Mouse (Mus musculus) spleen, postnatal 36 days (tissue): ENCODE results near the gene Pdzd2.

Source experiments
- DNase-seq, 2 experiments: peaks; one replicate each; pipeline ENCODE4 v3.0.0; 2022; ENCODE audit warnings: low spot score in 2 of 2, mixed read lengths in 1 of 2

Pdzd2 gene

GRCm38 (mm10) chr15:12533254-12533653, 206.5 kb downstream of the Pdzd2 start:
- no peak for DNase-seq

GRCm38 (mm10) chr15:12532568-12532967, 207.2 kb downstream of the Pdzd2 start:
- DNase-seq = no peak

GRCm38 (mm10) chr15:12522810-12523209, 216.9 kb downstream of the Pdzd2 start:
- no peak for DNase-seq

- DNase-seq = no peak
These were observed 219.4 kb downstream of the Pdzd2 start for GRCm38 (mm10) chr15:12520292-12520691.

- DNase-seq = no peak
These were observed 221.3 kb downstream of the Pdzd2 start for GRCm38 (mm10) chr15:12518370-12518973.

GRCm38 (mm10) chr15:12517314-12517813, 222.4 kb downstream of the Pdzd2 start:
- no peak for DNase-seq

- DNase-seq = no peak
These were observed 224.4 kb downstream of the Pdzd2 start for GRCm38 (mm10) chr15:12515272-12515844.

- no peak for DNase-seq
These were observed 226.2 kb downstream of the Pdzd2 start for GRCm38 (mm10) chr15:12513526-12513925.

- no peak for DNase-seq
These were observed 230.9 kb downstream of the Pdzd2 start for GRCm38 (mm10) chr15:12508765-12509377.

- DNase-seq = no peak
These were observed 232.2 kb downstream of the Pdzd2 start for GRCm38 (mm10) chr15:12507523-12507922.

- DNase-seq = no peak
These were observed 233.2 kb downstream of the Pdzd2 start for GRCm38 (mm10) chr15:12506514-12506913.

- DNase-seq = no peak
These were observed 233.6 kb downstream of the Pdzd2 start for GRCm38 (mm10) chr15:12506085-12506484.

GRCm38 (mm10) chr15:12505556-12505955, 234.2 kb downstream of the Pdzd2 start:
- DNase-seq = no peak

- DNase-seq = no peak
These were observed 235.8 kb downstream of the Pdzd2 start for GRCm38 (mm10) chr15:12503907-12504306.

- no peak for DNase-seq
These were observed 237.7 kb downstream of the Pdzd2 start for GRCm38 (mm10) chr15:12501924-12502548.

- DNase-seq = no peak
These were observed 239.1 kb downstream of the Pdzd2 start for GRCm38 (mm10) chr15:12500674-12501073.

- no peak for DNase-seq
These were observed 245.6 kb downstream of the Pdzd2 start for GRCm38 (mm10) chr15:12494084-12494483.

- DNase-seq = no peak
These were observed 246.5 kb downstream of the Pdzd2 start for GRCm38 (mm10) chr15:12493258-12493657.

GRCm38 (mm10) chr15:12490969-12491368, 248.8 kb downstream of the Pdzd2 start:
- DNase-seq = peak in 1 of 2 experiments; percentile 19

- DNase-seq = no peak
These were observed 249.2 kb downstream of the Pdzd2 start for GRCm38 (mm10) chr15:12490527-12490926.

- DNase-seq = no peak
These were observed 251.4 kb downstream of the Pdzd2 start for GRCm38 (mm10) chr15:12488316-12488715.

- no peak for DNase-seq
These were observed 258.5 kb downstream of the Pdzd2 start for GRCm38 (mm10) chr15:12481261-12481660.

GRCm38 (mm10) chr15:12480369-12480768, 259.4 kb downstream of the Pdzd2 start:
- DNase-seq = no peak
